Mouse (Mus musculus) heart, embryonic 11.5 days (tissue): ENCODE data around the gene Lgi4. TPM values are rescaled to one million over a fixed set of nuclear protein-coding genes. Genes with fewer than 3 reads are reported as not detected.

Experiments used
- ATAC-seq: fragments of 200-750 bp; cut with Nextera tagmentation; replicated peaks from 2 replicates; pipeline ENCODE4 v1.8.0; 2017; ENCODE audit warnings: moderate library complexity; ENCODE audit not compliant: insufficient number of reproducible peaks, low FRiP score, low TSS enrichment
- H3K27ac ChIP-seq: fragments of 300-500 bp; sonication (generic); 2 replicates; pipeline ENCODE4 v1.5.1; 2014; ENCODE audit warnings: mild to moderate bottlenecking, low read depth, low read length
- H3K27me3 ChIP-seq: fragments of 300-500 bp; sonication (generic); 2 replicates; pipeline ENCODE4 v1.6.1; 2014; ENCODE audit warnings: mild to moderate bottlenecking, low read length, mixed read lengths; ENCODE audit not compliant: control insufficient read depth, insufficient read depth
- H3K36me3 ChIP-seq: fragments of 300-500 bp; sonication (generic); 2 replicates; pipeline ENCODE4 v1.6.1; 2014; ENCODE audit warnings: mild to moderate bottlenecking, low read length, moderate library complexity, mixed read lengths; ENCODE audit not compliant: control insufficient read depth, insufficient read depth
- H3K4me1 ChIP-seq: fragments of 300-500 bp; sonication (generic); 2 replicates; pipeline ENCODE4 v1.6.1; 2014; ENCODE audit warnings: low read length; ENCODE audit not compliant: control insufficient read depth, insufficient read depth
- H3K4me2 ChIP-seq: fragments of 300-500 bp; sonication (generic); 2 replicates; pipeline ENCODE4 v1.6.1; 2014; ENCODE audit warnings: mild to moderate bottlenecking, moderate library complexity
- H3K4me3 ChIP-seq: fragments of 300-500 bp; sonication (generic); 2 replicates; pipeline ENCODE4 v1.5.1; 2014; ENCODE audit warnings: low read depth, low read length
- H3K9ac ChIP-seq: fragments of 300-500 bp; sonication (generic); 2 replicates; pipeline ENCODE4 v1.6.1; 2014; ENCODE audit warnings: mild to moderate bottlenecking, low read depth, low read length, moderate library complexity
- H3K9me3 ChIP-seq: fragments of 300-500 bp; sonication (generic); replicated peaks from 2 replicates; pipeline ENCODE4 v1.6.1; 2016; ENCODE audit warnings: low read length; ENCODE audit not compliant: control insufficient read depth
- WGBS: fragments of 180-500 bp; shearing (Covaris S2); extraction: QIAGEN DNeasy Blood & Tissue Kit; methylation state at CpG from one replicate; pipeline ENCODE4 v1.1.7; 2014; ENCODE audit not compliant: insufficient replicate concordance; 5-methylcytosine and 5-hydroxymethylcytosine counted together
- polyA plus RNA-seq: library from polyadenylated mRNA; unstranded; fragments of >200 nt; fragmentation: Nextera tagmentation; extraction: Ambion mirVana; gene quantifications from 2 replicates; pipeline ENCODE4 v1.2.1, GENCODE M21; 2014

Gene Lgi4
- polyA plus RNA-seq, 1 experiment from 2014 or later = 0.34 TPM

DNA sequence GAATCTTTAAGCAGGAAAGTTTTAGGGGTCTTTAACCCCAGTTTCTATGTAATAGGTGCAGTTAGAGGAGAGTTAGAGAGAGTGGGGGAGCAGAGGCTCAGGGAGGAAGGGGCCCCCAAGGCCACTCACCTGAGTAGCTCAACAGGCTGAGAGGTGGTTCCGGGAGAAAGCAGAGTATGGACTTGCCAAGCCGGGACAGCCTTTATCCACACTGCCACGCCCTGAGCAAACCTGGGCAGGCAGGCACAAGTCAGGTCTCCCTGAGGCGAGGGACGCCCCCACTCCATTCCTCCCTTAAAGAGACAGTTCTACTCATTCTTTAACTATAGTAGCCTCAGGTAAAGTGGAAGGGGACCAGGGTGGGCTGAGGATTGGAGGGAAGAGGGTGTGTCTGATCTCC, 17.4 kb downstream of the Lgi4 start, which contains the start of gene Fxyd3:
Fxyd3 (minus strand) TSS at position 213 of the 400 bp plus-strand sequence.
- Histone ChIP-seq H3K4me3 (no peak within 1 kb of the TSS), H3K27ac (no peak within 1 kb of the TSS), H3K9ac (no peak within 1 kb of the TSS), H3K36me3 (no peaks in the 10 kb centered on the region), H3K4me2 (no peak within 1 kb of the TSS), H3K9me3 (no peaks in the 10 kb centered on the region), H3K27me3 (no peaks in the 10 kb centered on the region; the same call in 1 of the 2 replicates), H3K4me1 (no peaks in the 10 kb centered on the region)
- 43% methylated on average over 5 of the region's 5 CpGs for WGBS
- no peak for ATAC-seq

DNA sequence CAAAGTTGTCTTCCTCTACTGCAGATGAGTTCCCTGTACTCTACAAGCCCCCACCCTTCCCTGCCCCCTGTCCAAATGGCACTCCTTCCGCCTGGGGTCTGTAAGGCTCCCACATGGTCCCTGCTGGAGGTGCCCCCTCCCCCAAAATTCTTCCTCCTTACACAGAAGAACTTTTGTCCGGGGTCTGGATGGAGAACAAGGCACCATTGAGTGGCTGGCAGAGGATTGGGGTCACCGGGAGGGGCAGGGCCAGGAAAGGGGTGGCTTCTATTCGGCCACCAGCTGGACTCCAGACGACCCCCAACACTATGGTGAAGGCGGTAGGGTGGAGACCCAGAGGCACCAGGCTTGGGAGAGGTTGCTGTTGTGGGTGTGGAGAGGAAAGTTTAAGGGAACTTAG, 18.3 kb downstream of the Lgi4 start:
- no peak overlapping the region for H3K27ac ChIP-seq
- no peaks in the 10 kb centered on the region; the same call in 1 of the 2 replicates for H3K27me3 ChIP-seq
- no peak for ATAC-seq
- no peaks in the 10 kb centered on the region for H3K36me3 ChIP-seq
- H3K4me2 ChIP-seq = no peak overlapping the region
- no peaks in the 10 kb centered on the region for H3K9me3 ChIP-seq
- 56% methylated on average over 6 of the region's 6 CpGs for WGBS
- H3K9ac ChIP-seq = no peak overlapping the region
- no peak overlapping the region for H3K4me3 ChIP-seq
- H3K4me1 ChIP-seq = no peaks in the 10 kb centered on the region

DNA sequence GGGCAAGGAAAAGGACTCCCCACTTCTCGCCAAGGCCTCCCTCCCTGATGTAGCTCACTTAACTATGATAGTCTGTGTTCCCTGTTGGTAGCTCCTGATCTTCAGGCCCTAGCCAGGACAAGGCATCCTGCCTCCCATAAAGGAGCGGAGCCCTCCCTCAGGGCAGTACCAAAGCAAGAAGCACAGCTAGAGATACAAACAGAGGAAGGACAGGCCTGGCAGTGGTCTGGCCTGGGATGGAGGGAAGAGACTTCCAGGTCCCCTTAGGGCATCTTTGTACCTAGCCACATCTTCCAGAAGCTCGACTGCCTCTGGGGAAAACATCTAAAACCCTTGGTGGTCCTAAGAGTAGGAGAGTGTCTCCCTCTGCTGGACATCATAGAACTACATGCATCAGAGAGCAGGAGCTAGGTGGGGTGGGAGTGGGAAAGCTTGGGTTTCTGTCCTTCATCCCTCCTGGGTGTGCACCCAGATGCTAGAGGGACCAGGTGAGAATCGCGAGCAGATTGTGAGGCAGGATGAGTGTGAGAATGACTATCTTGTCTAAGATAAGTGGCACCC, 18.8 kb downstream of the Lgi4 start:
- H3K4me3 ChIP-seq = no peak overlapping the region
- H3K27me3 ChIP-seq = no peaks in the 10 kb centered on the region; the same call in 1 of the 2 replicates
- H3K36me3 ChIP-seq = no peaks in the 10 kb centered on the region
- 0 out of 2 replicates have a peak, but pooled peaks have one; percentile 25 for ATAC-seq
- H3K9me3 ChIP-seq = no peaks in the 10 kb centered on the region
- no peaks in the 10 kb centered on the region for H3K4me1 ChIP-seq
- 32% methylated on average over 5 of the region's 5 CpGs for WGBS
- no peak overlapping the region for H3K27ac ChIP-seq
- H3K9ac ChIP-seq = no peak overlapping the region
- no peak overlapping the region for H3K4me2 ChIP-seq

DNA sequence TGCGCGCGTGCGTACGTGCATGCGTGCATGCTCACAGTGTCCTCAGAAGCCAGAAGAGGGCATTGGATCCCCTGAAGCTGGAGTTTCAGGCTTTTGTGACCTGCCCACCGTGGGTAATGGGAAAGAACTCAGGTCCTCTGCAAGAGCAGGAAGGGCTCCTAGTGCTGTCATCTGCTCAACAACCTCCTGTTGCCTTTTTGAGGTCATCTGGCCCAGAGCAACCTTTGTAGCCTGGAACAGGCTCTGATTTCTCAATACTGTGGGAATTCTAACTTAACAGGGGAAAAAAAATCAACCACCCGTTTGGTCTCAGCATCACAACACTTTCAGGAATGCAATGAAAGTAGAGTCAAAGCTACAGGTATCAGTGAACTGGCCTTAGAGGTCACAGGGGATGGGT, 20.5 kb downstream of the Lgi4 start:
- Histone ChIP-seq H3K4me2 (no peak overlapping the region), H3K9me3 (no peaks in the 10 kb centered on the region), H3K9ac (no peak overlapping the region), H3K27ac (no peak overlapping the region), H3K4me3 (no peak overlapping the region), H3K27me3 (no peaks in the 10 kb centered on the region; the same call in 1 of the 2 replicates), H3K4me1 (no peaks in the 10 kb centered on the region), H3K36me3 (no peaks in the 10 kb centered on the region)
- ATAC-seq = no peak
- 87% methylated on average over 8 of the region's 8 CpGs for WGBS

DNA sequence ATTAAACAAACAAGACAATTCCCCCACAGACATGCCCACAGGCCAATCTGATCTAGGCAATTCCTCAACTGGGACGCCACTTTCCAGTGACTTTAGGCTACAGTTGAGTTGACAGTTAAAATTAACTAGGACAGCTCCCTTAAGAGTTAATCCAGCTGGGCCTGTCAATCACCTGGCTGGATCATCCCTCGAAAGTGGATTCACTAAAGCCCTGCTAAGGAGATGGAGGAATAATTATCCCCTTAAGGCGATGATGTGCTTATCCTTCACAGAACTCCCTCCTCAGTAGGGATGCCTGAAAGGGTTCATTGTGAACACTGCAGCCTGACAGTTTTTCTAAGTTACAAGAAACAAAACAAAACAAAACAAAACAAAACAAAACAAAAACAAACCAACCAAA, 21.5 kb downstream of the Lgi4 start:
- ATAC-seq = no peak
- Histone ChIP-seq H3K36me3 (no peaks in the 10 kb centered on the region), H3K4me2 (no peak overlapping the region), H3K27ac (no peak overlapping the region), H3K27me3 (no peaks in the 10 kb centered on the region; the same call in 1 of the 2 replicates), H3K4me1 (no peaks in the 10 kb centered on the region), H3K4me3 (no peak overlapping the region), H3K9me3 (no peaks in the 10 kb centered on the region), H3K9ac (no peak overlapping the region)
- 56% methylated on average over 3 of the region's 3 CpGs for WGBS

DNA sequence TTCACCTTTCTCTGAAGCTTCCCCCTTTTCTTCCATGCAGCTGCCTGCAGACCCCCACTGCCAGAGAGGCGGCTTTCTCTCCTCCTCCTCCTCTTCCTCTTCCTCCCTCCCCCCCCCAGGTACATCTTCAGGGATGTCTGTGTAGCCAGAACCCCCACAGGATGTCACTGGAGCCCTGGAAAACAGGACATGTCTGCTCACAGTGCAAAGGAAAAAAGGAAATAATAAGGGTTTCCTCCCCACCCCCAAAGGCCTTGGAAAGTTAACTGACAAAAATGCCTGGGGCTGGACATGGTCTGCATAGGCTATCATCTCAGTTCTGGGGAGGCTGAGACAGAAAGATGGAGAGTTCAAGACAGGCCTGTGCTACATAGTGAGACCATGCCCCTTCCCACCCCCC, 22.0 kb downstream of the Lgi4 start:
- Histone ChIP-seq H3K27me3 (no peaks in the 10 kb centered on the region; the same call in 1 of the 2 replicates), H3K9ac (no peak overlapping the region), H3K4me2 (no peak overlapping the region), H3K4me1 (no peaks in the 10 kb centered on the region), H3K27ac (no peak overlapping the region), H3K36me3 (no peaks in the 10 kb centered on the region), H3K4me3 (no peak overlapping the region), H3K9me3 (no peaks in the 10 kb centered on the region)
- no peak for ATAC-seq
- 37% methylated on average over 1 of the region's 1 CpGs for WGBS

DNA sequence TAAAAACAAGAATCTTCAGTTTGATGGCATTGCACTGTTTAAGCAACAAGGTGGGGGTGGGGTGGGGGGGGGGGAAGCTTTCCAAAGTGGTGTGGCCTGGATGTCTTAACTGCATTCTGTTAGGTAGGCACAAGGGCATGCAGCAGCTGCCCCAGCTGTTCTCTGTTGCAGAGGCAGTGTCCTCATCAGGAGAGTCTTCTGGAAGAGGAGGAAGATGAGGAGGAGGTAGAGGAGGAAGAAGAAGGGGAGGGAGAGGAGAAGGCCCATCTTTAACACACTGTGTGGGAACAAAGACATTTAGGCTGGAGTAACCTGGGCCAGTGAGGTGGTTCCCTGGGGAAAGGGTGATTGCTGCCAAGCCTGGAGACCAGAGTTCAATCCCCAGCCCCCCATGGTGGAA, 23.0 kb downstream of the Lgi4 start:
- Histone ChIP-seq H3K9me3 (no peaks in the 10 kb centered on the region), H3K4me2 (no peak overlapping the region), H3K4me3 (no peak overlapping the region), H3K4me1 (no peaks in the 10 kb centered on the region), H3K36me3 (no peaks in the 10 kb centered on the region), H3K9ac (no peak overlapping the region), H3K27me3 (no peaks in the 10 kb centered on the region; the same call in 1 of the 2 replicates), H3K27ac (no peak overlapping the region)
- no peak for ATAC-seq

DNA sequence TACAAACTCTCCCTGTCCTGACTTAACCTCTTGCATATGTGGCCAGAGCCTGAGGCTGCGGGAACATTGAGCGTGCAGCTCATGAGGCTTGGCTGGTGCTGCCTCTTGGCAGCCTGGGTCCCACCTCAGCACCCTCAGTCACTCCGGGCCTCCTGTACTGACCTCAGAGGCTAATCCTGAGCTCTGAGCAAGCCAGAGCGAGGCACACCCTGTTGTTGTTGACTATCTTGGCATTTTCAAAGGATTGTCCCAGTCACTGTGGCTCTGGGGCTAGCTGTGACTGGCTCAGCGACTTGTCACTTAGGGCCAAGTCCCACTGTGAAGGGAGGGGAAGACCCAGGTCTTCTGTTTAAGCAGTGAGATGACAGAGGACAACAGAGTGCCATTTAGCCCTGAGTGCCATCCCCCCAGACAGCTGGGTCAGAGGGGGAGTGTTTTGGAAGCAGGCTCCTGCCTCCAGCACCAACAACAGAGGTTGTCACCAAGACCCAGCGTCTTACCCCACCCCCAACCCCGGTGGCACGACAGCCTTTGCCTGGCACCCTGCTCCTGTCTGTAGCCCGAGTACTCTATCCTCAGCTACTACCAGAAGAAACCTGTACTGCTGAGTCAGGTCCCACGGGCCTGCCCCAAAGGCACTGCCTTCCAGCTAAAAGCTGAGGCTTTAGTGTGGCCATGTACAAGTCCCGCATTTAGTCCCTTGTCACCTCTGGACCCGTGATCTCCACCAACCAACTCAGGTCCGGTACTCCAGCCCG, 23.9 kb downstream of the Lgi4 start:
- no peak for ATAC-seq
- WGBS = 57% methylated on average over 14 of the region's 14 CpGs
- Histone ChIP-seq H3K9ac (no peak overlapping the region), H3K9me3 (no peaks in the 10 kb centered on the region), H3K4me3 (no peak overlapping the region), H3K4me2 (no peak overlapping the region), H3K27ac (no peak overlapping the region), H3K36me3 (no peaks in the 10 kb centered on the region), H3K4me1 (no peaks in the 10 kb centered on the region), H3K27me3 (no peaks in the 10 kb centered on the region)

DNA sequence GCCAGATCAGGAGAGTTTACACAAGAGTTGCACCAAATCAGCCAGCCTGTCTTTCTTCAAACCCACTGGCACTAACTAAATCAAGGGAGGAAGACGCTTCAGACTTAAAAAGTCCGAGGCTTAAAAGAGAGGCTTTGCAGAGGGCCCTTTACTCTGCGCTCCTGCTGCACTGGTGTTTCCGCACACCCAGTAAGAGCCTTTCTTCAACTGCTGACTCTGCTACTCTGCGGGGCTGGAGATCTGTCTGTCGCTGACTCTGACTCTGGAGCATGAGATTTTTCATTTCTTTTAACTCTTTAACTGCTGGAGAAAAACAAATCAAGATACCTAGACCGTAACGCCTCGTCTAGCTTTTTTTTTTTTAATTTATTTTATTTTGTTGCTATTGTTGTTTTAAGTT, 25.0 kb downstream of the Lgi4 start:
- H3K27ac ChIP-seq = no peak overlapping the region
- no peaks in the 10 kb centered on the region for H3K36me3 ChIP-seq

More for the DNA sequence above, 25.0 kb downstream of the Lgi4 start:
- Histone ChIP-seq H3K4me1 (no peaks in the 10 kb centered on the region), H3K27me3 (no peaks in the 10 kb centered on the region), H3K9me3 (no peaks in the 10 kb centered on the region), H3K4me2 (no peak overlapping the region), H3K9ac (no peak overlapping the region), H3K4me3 (no peak overlapping the region)
- ATAC-seq = no peak
- 60% methylated on average over 9 of the region's 9 CpGs for WGBS
